Comparison of ENCODE assay signal across 20 mouse cellular contexts in genomic region chr2:118591083-118591482, GRCm38 (mm10). TPM values are rescaled to one million over a fixed set of nuclear protein-coding genes. Genes with fewer than 3 reads are reported as not detected.
A peak's percentile ranks its signal among the peaks of the same experiment; 100 is the strongest.
DNase-seq lines count a peak whose midpoint lies in the region; ATAC-seq lines count a peak whose summit lies in the region.
"Had no signal": no experiment of that assay in that cellular context is flagged by ENCODE, and none has a peak within 500 bp of the region (broad histone marks: within the 10 kb centered on the region; RNA-seq: fewer than 3 reads in every experiment).

No protein-coding gene starts in this region.

- DNase-seq in 3T3-L1 (ENCODE audit: low read depth, low spot score) (peak; percentile 71), 416B (ENCODE audit: low read depth) (peak; percentile 61), R1 (ENCODE audit: low read depth, low spot score) (peak; percentile 17)
- DNase-seq in layer of hippocampus, adult 18-20 months (ENCODE audit: low spot score in 2 of 2) = no peak
- DNase-seq in layer of hippocampus, postnatal 25 days (ENCODE audit: extremely low spot score in 1 of 2, low spot score in 1 of 2) = no peak
- DNase-seq: adrenal gland, postnatal 10 days; cerebellum, adult 11 months; cerebellum, adult 8-10 months; cerebellum, postnatal 14 days; gastrocnemius, postnatal 14 days; heart, postnatal 36 days had no signal

- no peaks in the 10 kb centered on the region for H3K9me3 ChIP-seq in kidney, embryonic 15.5 days (replicated peaks)
- H3K9me3 ChIP-seq: embryonic facial prominence, embryonic 12.5 days; forebrain, embryonic 12.5 days; heart, embryonic 13.5 days; hindbrain, embryonic 12.5 days had no signal

- no peak overlapping the region for H3K4me3 ChIP-seq in kidney, embryonic 15.5 days (replicated peaks)
- H3K4me3 ChIP-seq: embryonic facial prominence, embryonic 12.5 days; forebrain, embryonic 12.5 days; heart, embryonic 13.5 days; hindbrain, embryonic 12.5 days had no signal

- H3K9ac ChIP-seq in kidney, embryonic 15.5 days = no peak overlapping the region
- H3K9ac ChIP-seq: embryonic facial prominence, embryonic 12.5 days; forebrain, embryonic 12.5 days; heart, embryonic 13.5 days; hindbrain, embryonic 12.5 days had no signal

- no peaks in the 10 kb centered on the region for H3K4me1 ChIP-seq in kidney, embryonic 15.5 days
- H3K4me1 ChIP-seq: embryonic facial prominence, embryonic 12.5 days; forebrain, embryonic 12.5 days; hindbrain, embryonic 12.5 days had no signal

- no peak overlapping the region for H3K4me2 ChIP-seq in kidney, embryonic 15.5 days
- H3K4me2 ChIP-seq: embryonic facial prominence, embryonic 12.5 days; forebrain, embryonic 12.5 days; heart, embryonic 13.5 days; hindbrain, embryonic 12.5 days had no signal

- no peaks in the 10 kb centered on the region; the same call in 1 of the 2 replicates for H3K27me3 ChIP-seq in kidney, embryonic 15.5 days
- H3K27me3 ChIP-seq: embryonic facial prominence, embryonic 12.5 days; forebrain, embryonic 12.5 days; heart, embryonic 13.5 days; hindbrain, embryonic 12.5 days had no signal

- 84% methylated on average over 4 of the region's 4 CpGs for WGBS in kidney, embryonic 15.5 days

- ATAC-seq in hematopoietic stem cell, adult 5-6 weeks (replicated peaks in 1 of 2; ENCODE audit: insufficient read depth in 1 of 2, low FRiP score in 2 of 2, low TSS enrichment in 1 of 2, low read depth in 1 of 2, poor library complexity in 2 of 2, severe bottlenecking in 2 of 2) = peak; percentile 77 to 81
- ATAC-seq in kidney, embryonic 15.5 days (replicated peaks; ENCODE audit: low FRiP score) = no peak
- ATAC-seq: forebrain, embryonic 16.5 days; hindbrain, embryonic 16.5 days; inflammation-experienced regulatory T-cells, adult 6 months had no signal

- no peak overlapping the region for H3K27ac ChIP-seq in kidney, embryonic 15.5 days
- H3K27ac ChIP-seq: embryonic facial prominence, embryonic 12.5 days; forebrain, embryonic 12.5 days; heart, embryonic 13.5 days; hindbrain, embryonic 12.5 days had no signal

- H3K36me3 ChIP-seq in kidney, embryonic 15.5 days = no peaks in the 10 kb centered on the region
- H3K36me3 ChIP-seq: embryonic facial prominence, embryonic 12.5 days; forebrain, embryonic 12.5 days; heart, embryonic 13.5 days; hindbrain, embryonic 12.5 days had no signal

RNA-seq across cellular contexts. Expression of gene Bub1b, which starts 6.9 kb away (rescaled TPM):
- total RNA-seq in hematopoietic stem cell, adult 5-6 weeks (2017) = 85.6 and 101 TPM in 2 replicates
- 1 to 10 TPM; 2.4 TPM for total RNA-seq in layer of hippocampus, adult 18-20 months (2021)
- 98.5 and 103 TPM in 2 replicates for polyA plus RNA-seq in kidney, embryonic 15.5 days (2015; fragmentation: Nextera tagmentation; extraction: Ambion mirVana)
- 1 to 10 TPM; 2.0 to 2.4 TPM for total RNA-seq in layer of hippocampus, postnatal 25 days (2021)

RNA-seq across cellular contexts. Expression of gene Bmf, which starts 41.6 kb away (rescaled TPM):
- total RNA-seq in hematopoietic stem cell, adult 5-6 weeks (2017) = 1.9 and 2.6 TPM in 2 replicates
- total RNA-seq in layer of hippocampus, adult 18-20 months (2021) = 1 to 10 TPM; 1.2 to 2.8 TPM
- 7.6 and 8.2 TPM in 2 replicates for polyA plus RNA-seq in kidney, embryonic 15.5 days (2015; fragmentation: Nextera tagmentation; extraction: Ambion mirVana)
- total RNA-seq in layer of hippocampus, postnatal 25 days (2021) = 1 to 10 TPM; 4.0 to 5.0 TPM

Comparison
In these comparisons a context has a peak if more than half of its experiments do, and no peak if none do; other contexts are left out.
1. DNase-seq: peak in 3T3-L1 (single experiment), 416B (single experiment) and R1 (single experiment); none in layer of hippocampus, adult 18-20 months (0 of 2) and layer of hippocampus, postnatal 25 days (0 of 2).
2. RNA of gene Bub1b, which starts 6.9 kb away (total RNA-seq): 85.6 to 101 TPM in hematopoietic stem cell, adult 5-6 weeks; 2.0 to 2.4 TPM in layer of hippocampus, postnatal 25 days and 2.4 TPM in layer of hippocampus, adult 18-20 months; every median in the first group is over 10 times any median in the second.